Mouse (Mus musculus): ENCODE results near the gene Olfr503. TPM values are rescaled to one million over a fixed set of nuclear protein-coding genes. Genes with fewer than 3 reads are reported as not detected.
"Not testable (repeated sequence)": the region's sequence is repeated elsewhere in the genome, so short reads cannot be mapped to it uniquely, and the experiment has no call there.

Gene Olfr503
- not detected in 2 replicates for total RNA-seq (2015)
- not detected in 2 replicates for total RNA-seq (2017)

DNA sequence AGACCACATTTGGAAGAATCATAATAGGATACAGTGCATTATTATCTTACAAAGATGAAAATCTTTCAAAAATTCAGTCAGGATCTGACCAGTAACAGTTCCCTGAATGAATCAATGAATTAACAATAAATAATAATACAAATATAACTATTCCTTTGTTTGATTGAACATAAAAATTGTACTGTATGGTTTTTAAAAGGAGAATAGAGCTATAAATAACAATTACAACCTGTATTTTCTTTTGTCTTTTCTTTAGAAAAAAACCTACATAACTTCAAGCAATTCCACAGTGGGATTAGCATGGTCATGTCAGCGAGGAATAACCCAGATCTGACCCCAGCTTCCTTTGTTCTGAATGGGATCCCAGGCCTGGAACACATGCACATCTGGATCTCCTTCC lies at the start of gene Olfr503:
Olfr503 (plus strand) TSS at position 301 of the 400 bp plus-strand sequence.
- not testable (repeated sequence) for ATAC-seq (ENCODE audit: poor library complexity, severe bottlenecking)

DNA sequence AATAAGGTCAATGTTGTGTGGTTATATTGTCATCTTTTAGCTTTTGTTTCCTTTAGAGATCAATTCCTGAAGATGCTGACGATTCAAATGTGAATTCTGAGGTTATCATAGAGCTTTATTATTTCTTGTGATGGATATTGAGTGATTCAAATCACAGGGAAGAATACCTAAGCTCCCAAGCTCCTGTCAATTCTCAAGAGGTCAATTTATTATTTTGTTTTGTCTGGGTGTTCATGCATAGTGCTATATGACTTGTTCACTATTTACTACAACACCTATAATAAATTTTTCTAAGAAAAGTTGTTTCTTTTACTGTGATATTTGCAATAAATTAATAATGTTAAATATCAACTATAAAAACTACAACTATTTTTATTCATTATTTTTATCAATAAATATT lies 19.4 kb upstream of the Olfr503 start, which contains the start of gene Olfr502:
Olfr502 (minus strand) TSS at position 101 of the 400 bp plus-strand sequence.
- no peak for ATAC-seq (ENCODE audit: poor library complexity, severe bottlenecking)

DNA sequence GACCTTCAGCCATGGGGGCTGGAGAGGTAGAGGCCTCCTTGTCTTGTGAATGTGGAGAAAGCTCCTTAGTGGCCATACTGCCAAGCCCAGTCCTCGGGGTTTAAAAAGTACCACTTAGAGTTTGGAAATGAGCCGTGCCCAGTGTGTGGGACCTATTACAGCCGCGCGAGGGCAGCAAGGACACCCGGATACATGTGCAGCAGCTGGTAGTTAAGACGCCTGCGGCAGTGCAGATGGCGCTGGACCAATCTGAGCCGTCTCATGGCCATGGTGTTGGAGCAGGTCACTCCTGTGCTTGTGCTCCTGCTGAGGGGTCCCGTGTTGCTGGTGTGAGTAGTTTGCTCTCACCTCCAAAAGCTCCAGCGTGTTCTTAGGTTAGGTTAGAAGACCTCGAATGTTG lies 1.9 kb upstream of the Olfr503 start:
- no peak for ATAC-seq (ENCODE audit: poor library complexity, severe bottlenecking)

DNA sequence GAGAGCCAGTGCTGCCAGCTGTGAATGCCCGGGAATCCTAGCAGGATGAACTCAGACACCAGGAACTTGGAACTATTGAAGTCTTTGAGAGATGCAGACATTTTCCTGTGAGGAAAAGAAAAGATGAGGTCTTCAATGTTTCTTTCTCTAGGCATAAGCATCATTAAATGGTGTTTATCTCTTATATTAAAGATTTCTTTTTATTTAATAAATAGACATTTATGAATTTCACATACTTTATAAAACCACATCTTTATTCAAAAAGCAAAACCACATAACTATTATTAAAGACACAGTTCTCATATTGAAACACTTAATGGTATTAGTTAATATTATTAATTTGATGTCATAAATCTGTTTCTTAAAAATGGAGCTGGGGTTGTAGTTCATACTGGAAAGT lies 21.4 kb downstream of the Olfr503 start, which contains the start of gene Olfr504:
Olfr504 (minus strand) TSS at position 101 of the 400 bp plus-strand sequence.
- no peak for ATAC-seq (ENCODE audit: poor library complexity, severe bottlenecking)

DNA sequence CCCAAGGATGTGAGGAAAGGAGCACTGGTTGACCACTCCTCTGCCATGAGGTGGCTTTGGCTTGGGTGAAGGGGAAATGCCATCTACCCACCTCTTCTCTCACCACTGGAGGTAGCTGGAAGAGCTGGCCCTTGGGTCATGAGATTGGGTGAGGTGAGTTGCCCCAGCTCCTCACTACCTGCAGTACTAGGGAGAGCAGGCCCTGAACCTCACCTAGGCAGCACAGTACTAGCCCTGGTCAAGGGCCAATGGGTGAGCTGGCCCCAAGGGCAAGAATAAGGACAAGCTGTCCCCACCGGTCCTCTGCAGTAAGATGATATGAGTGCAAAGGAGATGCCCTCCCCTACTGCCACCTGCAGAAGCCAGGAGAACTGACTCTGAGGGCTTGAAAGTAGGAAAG lies 45.5 kb downstream of the Olfr503 start:
- no peak for ATAC-seq (ENCODE audit: poor library complexity, severe bottlenecking)

Other genes starting within 250 kb of the Olfr503 start
- gene Olfr491, start 231.1 kb upstream of the Olfr503 start, total RNA-seq (2015): not detected in 2 replicates
- gene Olfr491, start 231.1 kb upstream of the Olfr503 start, total RNA-seq (2017): not detected in 2 replicates
- gene Olfr492, start 220.9 kb upstream of the Olfr503 start, total RNA-seq (2015): not detected in 2 replicates
- gene Olfr492, start 220.9 kb upstream of the Olfr503 start, total RNA-seq (2017): not detected in 2 replicates
- not detected in 2 replicates for gene Olfr493, start 197.5 kb upstream of the Olfr503 start, total RNA-seq (2015)
- gene Olfr493, start 197.5 kb upstream of the Olfr503 start, total RNA-seq (2017): not detected in 2 replicates
- gene Olfr494, start 179.2 kb upstream of the Olfr503 start, total RNA-seq (2015): not detected in 2 replicates
- not detected in 2 replicates for gene Olfr494, start 179.2 kb upstream of the Olfr503 start, total RNA-seq (2017)
- not detected in 2 replicates for gene Olfr495, start 151.4 kb upstream of the Olfr503 start, total RNA-seq (2015)
- not detected in 2 replicates for gene Olfr495, start 151.4 kb upstream of the Olfr503 start, total RNA-seq (2017)
- not detected in 2 replicates for gene Olfr497, start 124.1 kb upstream of the Olfr503 start, total RNA-seq (2015)
- not detected in 2 replicates for gene Olfr497, start 124.1 kb upstream of the Olfr503 start, total RNA-seq (2017)
- gene Olfr498, start 79.2 kb upstream of the Olfr503 start, total RNA-seq (2015): not detected in 2 replicates
- gene Olfr498, start 79.2 kb upstream of the Olfr503 start, total RNA-seq (2017): not detected in 2 replicates
- gene Olfr502, start 19.5 kb upstream of the Olfr503 start, total RNA-seq (2015): not detected in 2 replicates
- not detected in 2 replicates for gene Olfr502, start 19.5 kb upstream of the Olfr503 start, total RNA-seq (2017)
- not detected in 2 replicates for gene Olfr504, start 21.3 kb downstream of the Olfr503 start, total RNA-seq (2015)
- gene Olfr504, start 21.3 kb downstream of the Olfr503 start, total RNA-seq (2017): not detected in 2 replicates
- not detected in 2 replicates for gene Olfr506, start 66.3 kb downstream of the Olfr503 start, total RNA-seq (2015)
- not detected in 2 replicates for gene Olfr506, start 66.3 kb downstream of the Olfr503 start, total RNA-seq (2017)
- not detected in 2 replicates for gene Olfr507, start 77.3 kb downstream of the Olfr503 start, total RNA-seq (2015)
- not detected in 2 replicates for gene Olfr507, start 77.3 kb downstream of the Olfr503 start, total RNA-seq (2017)
- not detected in 2 replicates for gene Olfr508, start 85.5 kb downstream of the Olfr503 start, total RNA-seq (2015)
- gene Olfr508, start 85.5 kb downstream of the Olfr503 start, total RNA-seq (2017): not detected in 2 replicates
- not detected in 2 replicates for gene Olfr509, start 107.4 kb downstream of the Olfr503 start, total RNA-seq (2015)
- gene Olfr509, start 107.4 kb downstream of the Olfr503 start, total RNA-seq (2017): not detected in 2 replicates
- gene Olfr510, start 121.9 kb downstream of the Olfr503 start, total RNA-seq (2015): not detected in 2 replicates
- not detected in 2 replicates for gene Olfr510, start 121.9 kb downstream of the Olfr503 start, total RNA-seq (2017)
- gene Olfr512, start 168.8 kb downstream of the Olfr503 start, total RNA-seq (2015): not detected in 2 replicates
- not detected in 2 replicates for gene Olfr512, start 168.8 kb downstream of the Olfr503 start, total RNA-seq (2017)
- not detected in 2 replicates for gene Olfr513, start 206.4 kb downstream of the Olfr503 start, total RNA-seq (2015)
- not detected in 2 replicates for gene Olfr513, start 206.4 kb downstream of the Olfr503 start, total RNA-seq (2017)

All from megakaryocyte, adult 5-6 weeks (primary cell).